Mouse (Mus musculus) gastrocnemius, adult 2 months (tissue): Measurements from ENCODE around the gene Zbtb8b. TPM values are rescaled to one million over a fixed set of nuclear protein-coding genes. Genes with fewer than 3 reads are reported as not detected.
"Not testable (repeated sequence)": the region's sequence is repeated elsewhere in the genome, so short reads cannot be mapped to it uniquely, and the experiment has no call there.

ENCODE experiments used
- DNase-seq: peaks from one replicate; pipeline ENCODE4 v3.0.0; 2022
- H3K27ac ChIP-seq: fragments of 200-600 bp; 2 replicates; pipeline ENCODE4 v1.8.1; 2022; ENCODE audit warnings: mild to moderate bottlenecking
- H3K4me3 ChIP-seq: fragments of 200-600 bp; 2 replicates; pipeline ENCODE4 v1.8.1; 2022; ENCODE audit warnings: mild to moderate bottlenecking, moderate library complexity
- CTCF ChIP-seq: fragments of 200-600 bp; IDR thresholded peaks from 2 replicates; pipeline ENCODE4 v1.8.1; 2022; ENCODE audit warnings: antibody characterized with exemption, mild to moderate bottlenecking, moderate library complexity
- intact Hi-C: fragments of 180-260 bp; cut with DNase I; formaldehyde crosslinking; loops from one replicate; pipeline ENCODE4 v1.15.1; 2025
- long read RNA-seq, 2 experiments: library from polyadenylated mRNA; stranded (forward); transcript quantifications; one replicate each; pipeline ENCODE4 v2.0.0; 2021
- total RNA-seq, 2 experiments: library from RNA; stranded (reverse); gene quantifications; 2 replicates each; pipeline ENCODE4 v1.2.3; 2021

The Zbtb8b gene
- not detected for total RNA-seq
- long read RNA-seq, experiment 1 = 0 reads
- long read RNA-seq, experiment 2 = 0 reads

GRCm38 (mm10) chr4:129440340-129441063, at the start of gene Zbtb8b:
Zbtb8b (minus strand) TSS chr4:129440853.
- DNase-seq = no peak
- Histone ChIP-seq H3K4me3 (no peak within 1 kb of the TSS), H3K27ac (no peak within 1 kb of the TSS)
- TF ChIP-seq CTCF = no peak
- intact Hi-C loops = no loop called here

- H3K27ac ChIP-seq = no peak overlapping the region
- intact Hi-C loops = no loop called here
- TF ChIP-seq CTCF = no peak
- H3K4me3 ChIP-seq = no peak overlapping the region
- DNase-seq = no peak
Observed at GRCm38 (mm10) chr4:129481090-129481489, 40.4 kb upstream of the Zbtb8b start.

GRCm38 (mm10) chr4:129479863-129480262, 39.2 kb upstream of the Zbtb8b start:
- H3K4me3 ChIP-seq = no peak overlapping the region
- no peak overlapping the region for H3K27ac ChIP-seq
- intact Hi-C loops = no loop called here
- DNase-seq = no peak
- TF ChIP-seq CTCF = no peak

- intact Hi-C loops = no loop called here
- no peak for DNase-seq
- Histone ChIP-seq H3K4me3 (no peak overlapping the region), H3K27ac (no peak overlapping the region)
- TF ChIP-seq CTCF = no peak
Observed at GRCm38 (mm10) chr4:129476047-129476446, 35.4 kb upstream of the Zbtb8b start.

- DNase-seq = no peak
- Histone ChIP-seq H3K4me3 (no peak overlapping the region), H3K27ac (no peak overlapping the region)
- intact Hi-C loops = loop anchor here (5.0 kb wide), 1 partner anchor 277 kb away; the partner anchor contains the start of genes S100pbp and Yars
- no peak for TF ChIP-seq CTCF
Observed at GRCm38 (mm10) chr4:129464286-129464815, 23.7 kb upstream of the Zbtb8b start.

GRCm38 (mm10) chr4:129463097-129464059, 22.7 kb upstream of the Zbtb8b start:
- intact Hi-C loops = loop anchor here (5.0 kb wide), 1 partner anchor 276 kb away; the partner anchor contains the start of genes S100pbp and Yars
- no peak for DNase-seq
- Histone ChIP-seq H3K27ac (no peak overlapping the region), H3K4me3 (no peak overlapping the region)
- TF ChIP-seq CTCF = no peak

- peak overlapping the region; percentile 97 for H3K27ac ChIP-seq
- no peak for TF ChIP-seq CTCF
Observed at GRCm38 (mm10) chr4:129462118-129462517, 21.5 kb upstream of the Zbtb8b start.

GRCm38 (mm10) chr4:129461183-129461960, 20.7 kb upstream of the Zbtb8b start, which contains the start of gene Bsdc1:
Bsdc1 (plus strand) TSS chr4:129461581.
- TF ChIP-seq CTCF = no peak
- Histone ChIP-seq H3K27ac (peak within 1 kb of the TSS; percentile 97), H3K4me3 (peak within 1 kb of the TSS; percentile 92)
- peak; percentile 99 for DNase-seq
- intact Hi-C loops = loop anchor here (5.0 kb wide), 1 partner anchor 274 kb away; the partner anchor contains the start of genes S100pbp and Yars

More at GRCm38 (mm10) chr4:129462118-129462517, 21.5 kb upstream of the Zbtb8b start:
- no peak for DNase-seq
- intact Hi-C loops = loop anchor here (5.0 kb wide), 1 partner anchor 275 kb away; the partner anchor contains the start of genes S100pbp and Yars
- peak overlapping the region; percentile 92 for H3K4me3 ChIP-seq

GRCm38 (mm10) chr4:129460827-129461182, 20.2 kb upstream of the Zbtb8b start:
- Histone ChIP-seq H3K27ac (peak overlapping the region; percentile 96), H3K4me3 (peak overlapping the region; percentile 92)
- intact Hi-C loops = loop anchor here (5.0 kb wide), 1 partner anchor 274 kb away; the partner anchor contains the start of genes S100pbp and Yars
- no peak for DNase-seq
- TF ChIP-seq CTCF = no peak

GRCm38 (mm10) chr4:129459726-129460125, 19.1 kb upstream of the Zbtb8b start:
- no peak for TF ChIP-seq CTCF
- DNase-seq = no peak
- no peak overlapping the region for H3K27ac ChIP-seq
- intact Hi-C loops = loop anchor here (5.0 kb wide), 1 partner anchor 272 kb away; the partner anchor contains the start of genes S100pbp and Yars
- no peak overlapping the region for H3K4me3 ChIP-seq

- H3K27ac ChIP-seq, DNase-seq, intact Hi-C loops, H3K4me3 ChIP-seq: not testable (repeated sequence)
Observed at GRCm38 (mm10) chr4:129457311-129457710, 16.7 kb upstream of the Zbtb8b start.
